Mouse (Mus musculus) layer of hippocampus, postnatal 25 days (tissue): ENCODE data around the gene Vamp1. TPM values are rescaled to one million over a fixed set of nuclear protein-coding genes. Genes with fewer than 3 reads are reported as not detected.
"Not testable (repeated sequence)": the region's sequence is repeated elsewhere in the genome, so short reads cannot be mapped to it uniquely, and the experiment has no call there.

Experiments used
- DNase-seq, 2 experiments: peaks; one replicate each; pipeline ENCODE4 v3.0.0; 2022; ENCODE audit warnings: mixed read lengths in 2 of 2, low spot score in 1 of 2; ENCODE audit errors: extremely low spot score in 1 of 2
- microRNA-seq, 2 experiments: library from miRNA; unstranded; fragments of <30 nt; microRNA quantifications; one replicate each; pipeline ENCODE4 v1.2.0; 2021
- total RNA-seq, 2 experiments: library from RNA; stranded (reverse); gene quantifications; 2 replicates each; pipeline ENCODE4 v1.2.3; 2021

Vamp1 gene
- total RNA-seq, 2 experiments from 2014 or later: 71.1 to 71.4 TPM

DNA sequence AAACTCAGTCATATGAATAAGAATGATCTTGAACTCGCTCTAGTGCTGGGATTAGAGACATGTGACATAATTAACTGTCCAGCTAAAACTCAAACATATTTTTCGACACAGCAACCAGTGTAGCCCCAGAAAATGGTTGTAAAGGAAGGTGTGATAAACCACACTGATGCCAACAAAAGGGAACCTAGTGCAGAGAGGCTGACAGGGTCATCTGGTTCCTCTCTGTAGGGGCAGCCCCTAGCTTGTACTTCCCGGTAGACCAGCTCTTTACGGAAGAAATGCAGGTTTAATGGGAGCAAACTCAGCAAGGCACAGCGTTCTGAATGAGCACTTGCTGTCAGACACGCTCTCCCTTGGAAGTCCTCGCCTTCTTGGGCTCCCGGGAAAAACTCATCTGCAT, 64.4 kb downstream of the Vamp1 start:
- DNase-seq: no peak

DNA sequence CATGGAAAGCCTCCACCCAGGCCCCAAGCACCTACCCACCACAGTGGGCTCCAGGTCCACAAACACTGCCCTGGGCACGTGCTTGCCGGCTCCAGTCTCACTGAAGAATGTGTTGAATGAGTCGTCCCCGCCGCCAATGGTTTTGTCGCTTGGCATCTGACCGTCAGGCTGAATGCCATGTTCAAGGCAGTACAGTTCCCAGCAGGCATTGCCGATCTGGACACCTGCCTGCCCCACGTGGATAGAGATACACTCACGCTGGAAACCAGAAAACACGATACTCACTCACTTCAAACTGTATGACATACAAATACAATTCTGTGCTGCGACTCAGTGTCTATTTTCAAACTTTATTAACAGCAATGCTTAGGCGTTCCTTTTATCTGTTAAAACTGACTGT, 67.4 kb downstream of the Vamp1 start:
- DNase-seq: not testable (repeated sequence)

DNA sequence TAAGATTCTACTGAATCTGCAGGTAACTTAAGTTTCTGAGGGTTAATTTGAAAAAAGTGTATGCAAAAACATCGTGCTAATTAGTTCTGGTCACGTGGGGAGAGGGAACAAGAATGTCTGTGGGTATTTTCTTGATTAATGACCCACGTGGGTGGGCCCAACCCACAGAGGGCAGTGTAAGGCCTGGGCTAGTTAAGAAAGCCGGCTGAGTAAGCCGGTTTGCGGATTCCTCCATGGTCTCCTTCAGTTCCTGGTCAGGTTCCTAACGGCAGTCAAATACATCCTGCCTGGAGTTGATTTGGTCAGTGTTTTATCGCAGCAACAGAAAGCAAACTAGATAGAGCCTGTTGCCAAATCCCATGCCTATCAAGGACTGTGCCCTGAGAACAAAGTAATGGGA, 68.9 kb downstream of the Vamp1 start:
- DNase-seq: no peak

DNA sequence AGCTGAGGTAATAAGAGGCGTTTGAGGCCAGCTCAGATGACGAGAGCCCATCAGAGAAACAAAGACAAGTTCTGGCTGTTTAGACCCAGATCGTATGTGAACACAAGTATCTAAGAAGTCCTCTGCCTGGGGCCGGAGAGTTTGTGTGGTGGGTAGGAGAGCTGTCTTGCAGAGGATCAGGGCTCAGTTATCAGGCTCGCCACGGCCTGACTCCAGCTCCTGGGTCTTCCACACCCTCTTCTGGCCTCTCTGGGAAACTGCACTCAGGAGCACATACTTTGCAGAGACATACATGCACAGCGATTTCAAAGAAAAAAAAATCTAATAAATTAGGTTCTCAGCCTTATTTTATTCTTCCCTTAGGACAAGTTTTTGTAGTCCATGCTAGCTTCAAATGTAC, 69.4 kb downstream of the Vamp1 start:
- no peak for DNase-seq

- DNase-seq: no peak
These were observed 70.5 kb downstream of the Vamp1 start, which contains the start of gene Tuba3a for GRCm38 (mm10) chr6:125285890-125286289. Gene Tuba3a (minus strand): TSS chr6:125286042.

GRCm38 (mm10) chr6:125286944-125287343, 71.6 kb downstream of the Vamp1 start:
- DNase-seq: no peak

GRCm38 (mm10) chr6:125288730-125289129, 73.4 kb downstream of the Vamp1 start:
- DNase-seq: no peak

DNA sequence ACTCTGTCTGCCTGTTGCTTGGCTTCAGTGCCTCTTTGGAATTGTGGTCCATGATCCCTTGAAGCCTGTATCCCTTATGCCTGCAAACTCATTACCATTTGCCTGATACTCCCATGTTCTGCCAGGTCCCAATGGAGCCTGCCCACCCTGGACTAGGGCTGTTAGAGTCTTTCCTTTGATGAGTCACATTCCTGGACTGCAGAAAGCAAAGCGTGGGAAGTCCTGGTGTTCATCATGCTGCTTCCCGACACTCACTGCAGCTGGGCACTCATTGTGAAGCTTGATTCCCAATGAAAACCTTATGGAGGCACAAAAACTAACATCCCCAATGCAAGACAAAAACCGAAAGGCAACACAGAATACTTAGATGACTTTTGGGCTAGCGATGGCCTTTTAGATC, 76.0 kb downstream of the Vamp1 start:
- DNase-seq: no peak

DNA sequence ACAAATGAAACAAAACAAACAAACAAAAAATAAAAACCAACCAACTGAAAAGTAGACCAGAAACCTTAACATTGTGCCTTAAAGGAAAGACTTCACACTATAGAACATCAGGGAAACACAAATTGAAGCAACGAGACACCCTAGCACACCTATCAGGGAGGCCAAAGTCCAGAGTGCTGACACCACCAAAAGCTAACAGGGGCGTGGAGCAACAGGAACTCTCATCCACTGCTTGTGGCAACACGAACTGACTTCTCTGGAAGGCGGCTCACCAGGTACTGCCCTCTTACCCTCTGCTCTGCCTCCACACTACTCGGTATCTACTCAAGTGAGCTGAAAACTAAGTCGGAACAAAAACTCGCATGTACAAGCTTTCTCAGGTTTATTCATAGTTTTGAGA, 76.9 kb downstream of the Vamp1 start:
- no peak for DNase-seq

GRCm38 (mm10) chr6:125294049-125294448, 78.7 kb downstream of the Vamp1 start:
- DNase-seq: no peak

Small RNA genes within 50 kb of the gene (microRNA-seq; reads per million reads assigned to microRNA genes)
- gene Mir3098 (0 to 0.92 reads per million in 2 experiments), gene Mir8113 (0 reads per million in 2 experiments)

Other genes with a start within 250 kb of the Vamp1 start
- 100 to 1,000 TPM; 139 to 188 TPM for gene Pianp, start 218.9 kb upstream of the Vamp1 start, total RNA-seq
- 10 to 100 TPM; 42.4 to 49.6 TPM for gene Zfp384, start 206.4 kb upstream of the Vamp1 start, total RNA-seq
- 10 to 100 TPM; 61.4 to 61.5 TPM for gene Ing4, start 175.8 kb upstream of the Vamp1 start, total RNA-seq
- gene Acrbp, start 165.9 kb upstream of the Vamp1 start, total RNA-seq: 10 to 100 TPM in 1 of 2 experiments, 1 to 10 TPM in 1; 8.2 to 12.4 TPM
- under 1 TPM; 0.35 to 0.96 TPM for gene Lpar5, start 147.6 kb upstream of the Vamp1 start, total RNA-seq
- gene Chd4, start 119.6 kb upstream of the Vamp1 start, total RNA-seq: 100 to 1,000 TPM; 153 to 194 TPM
- 10 to 100 TPM; 29.5 TPM for gene Nop2, start 83.6 kb upstream of the Vamp1 start, total RNA-seq
- 10 to 100 TPM; 63.4 to 77.7 TPM for gene Iffo1, start 70.3 kb upstream of the Vamp1 start, total RNA-seq
- gene Gapdh, start 49.1 kb upstream of the Vamp1 start, total RNA-seq: 1,000 to 10,000 TPM; 2,323 to 2,636 TPM
- gene Ncapd2, start 23.9 kb upstream of the Vamp1 start, total RNA-seq: 10 to 100 TPM; 24.1 to 27.6 TPM
- gene Mrpl51, start 23.8 kb upstream of the Vamp1 start, total RNA-seq: 10 to 100 TPM; 64.4 to 66.0 TPM
- 1 to 10 TPM; 2.5 to 3.3 TPM for gene Tapbpl, start 16.3 kb downstream of the Vamp1 start, total RNA-seq
- not detected for gene Cd27, start 21.5 kb downstream of the Vamp1 start, total RNA-seq
- gene Tuba3a, start 70.5 kb downstream of the Vamp1 start, total RNA-seq: not detected
- gene Ltbr, start 98.3 kb downstream of the Vamp1 start, total RNA-seq: 10 to 100 TPM in 1 of 2 experiments, 1 to 10 TPM in 1; 8.7 to 10.2 TPM
- 1 to 10 TPM; 3.8 to 3.9 TPM for gene Scnn1a, start 105.1 kb downstream of the Vamp1 start, total RNA-seq
- 10 to 100 TPM; 11.2 to 12.5 TPM for gene Tnfrsf1a, start 133.8 kb downstream of the Vamp1 start, total RNA-seq
- not detected for gene Plekhg6, start 165.2 kb downstream of the Vamp1 start, total RNA-seq